Comparison of ENCODE assay signal across 24 mouse cellular contexts in the genomic region with DNA sequence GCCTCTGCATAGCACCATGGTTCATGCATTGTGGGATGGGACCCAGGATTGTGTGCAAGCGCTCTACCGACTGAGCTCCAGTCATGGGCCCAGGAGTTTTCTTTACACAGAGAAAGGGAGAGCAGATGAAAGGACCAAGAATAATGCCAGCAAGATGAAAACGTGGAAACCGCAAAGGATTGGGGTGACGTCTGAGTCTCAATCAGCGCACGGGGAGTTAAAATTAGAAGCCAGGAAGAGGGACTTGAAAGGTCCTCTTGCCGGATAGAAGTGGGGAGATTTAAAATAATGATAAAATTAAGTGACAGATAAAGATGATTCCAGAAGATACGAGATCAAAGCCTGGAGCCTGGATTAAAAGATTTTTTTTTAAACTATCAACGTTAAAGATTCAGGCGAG. TPM values are rescaled to one million over a fixed set of nuclear protein-coding genes. Genes with fewer than 3 reads are reported as not detected.
DNase-seq lines count a peak whose midpoint lies in the region; ATAC-seq lines count a peak whose summit lies in the region.
"Had no signal": no experiment of that assay in that cellular context is flagged by ENCODE, and none has a peak within 500 bp of the region (broad histone marks: within the 10 kb centered on the region; RNA-seq: fewer than 3 reads in every experiment).

No protein-coding gene starts in this region.

- WGBS in forebrain, embryonic 11.5 days, result 70% methylated on average over 11 of the region's 11 CpGs
- 63% methylated on average over 11 of the region's 11 CpGs for WGBS in forebrain, embryonic 12.5 days
- 63% methylated on average over 11 of the region's 11 CpGs for WGBS in midbrain, embryonic 11.5 days

- H3K4me3 ChIP-seq in forebrain, embryonic 11.5 days (ENCODE audit: low read depth, low read length), result no peak overlapping the region
- no peak overlapping the region for H3K4me3 ChIP-seq in forebrain, embryonic 12.5 days (replicated peaks)
- no peak overlapping the region for H3K4me3 ChIP-seq in midbrain, embryonic 11.5 days (ENCODE audit: low read depth, low read length)
- H3K4me3 ChIP-seq: embryonic facial prominence, embryonic 12.5 days; embryonic facial prominence, embryonic 15.5 days; forebrain, embryonic 13.5 days; heart, embryonic 13.5 days; hindbrain, embryonic 12.5 days; hindbrain, embryonic 15.5 days had no signal

- DNase-seq in forebrain, embryonic 11.5 days (ENCODE audit: low spot score), result peak; percentile 40
- peak; percentile 73 for DNase-seq in CD4-positive helper T cell, adult 2 months (ENCODE audit: low read depth, low spot score)
- peak; percentile 77 for DNase-seq in T-cell, adult 2 months (ENCODE audit: low spot score)
- no peak for DNase-seq in gastrocnemius, adult 18-20 months (ENCODE audit: low spot score)
- no peak for DNase-seq in midbrain, embryonic 11.5 days (ENCODE audit: low spot score, missing footprints)
- no peak for DNase-seq in gastrocnemius, postnatal 25 days
- DNase-seq: adrenal gland, adult 2 months; adrenal gland, postnatal 14 days; cerebellum, adult 11 months; cerebellum, adult 2 months; cerebellum, adult 9-11 months; cerebellum, postnatal 25 days; heart, postnatal 14 days; kidney, adult 18-20 months had no signal

- ATAC-seq in forebrain, embryonic 11.5 days (replicated peaks; ENCODE audit: low FRiP score), result no peak
- ATAC-seq in forebrain, embryonic 12.5 days (ENCODE audit: low FRiP score), result no peak
- ATAC-seq in inflammation-experienced regulatory T-cells, adult 6 months, result peak; percentile 58
- ATAC-seq in midbrain, embryonic 11.5 days (ENCODE audit: low FRiP score), result no peak
- ATAC-seq: forebrain, embryonic 13.5 days; forebrain, embryonic 16.5 days; intestine, embryonic 16.5 days had no signal

- H3K9ac ChIP-seq in forebrain, embryonic 11.5 days (ENCODE audit: low read length), result no peak overlapping the region
- no peak overlapping the region for H3K9ac ChIP-seq in forebrain, embryonic 12.5 days
- no peak overlapping the region for H3K9ac ChIP-seq in midbrain, embryonic 11.5 days (ENCODE audit: low read length)
- H3K9ac ChIP-seq: embryonic facial prominence, embryonic 12.5 days; embryonic facial prominence, embryonic 15.5 days; forebrain, embryonic 13.5 days; heart, embryonic 13.5 days; hindbrain, embryonic 12.5 days; hindbrain, embryonic 15.5 days had no signal

- H3K36me3 ChIP-seq in forebrain, embryonic 11.5 days (ENCODE audit: control insufficient read depth, insufficient read depth, low read length), result no peaks in the 10 kb centered on the region
- no peaks in the 10 kb centered on the region for H3K36me3 ChIP-seq in forebrain, embryonic 12.5 days (replicated peaks)
- H3K36me3 ChIP-seq in midbrain, embryonic 11.5 days (ENCODE audit: control insufficient read depth, insufficient read depth, low read length), result no peaks in the 10 kb centered on the region
- H3K36me3 ChIP-seq: embryonic facial prominence, embryonic 12.5 days; embryonic facial prominence, embryonic 15.5 days; heart, embryonic 13.5 days; hindbrain, embryonic 12.5 days; hindbrain, embryonic 15.5 days had no signal

- no peaks in the 10 kb centered on the region for H3K9me3 ChIP-seq in forebrain, embryonic 11.5 days (ENCODE audit: control insufficient read depth, low read length)
- H3K9me3 ChIP-seq in forebrain, embryonic 12.5 days, result no peaks in the 10 kb centered on the region
- no peaks in the 10 kb centered on the region for H3K9me3 ChIP-seq in midbrain, embryonic 11.5 days (ENCODE audit: control insufficient read depth, low read length)
- H3K9me3 ChIP-seq: embryonic facial prominence, embryonic 12.5 days; embryonic facial prominence, embryonic 15.5 days; forebrain, embryonic 13.5 days; heart, embryonic 13.5 days; hindbrain, embryonic 12.5 days; hindbrain, embryonic 15.5 days had no signal

- H3K27me3 ChIP-seq in forebrain, embryonic 11.5 days (ENCODE audit: control insufficient read depth, insufficient read depth, low read length), result no peaks in the 10 kb centered on the region
- no peaks in the 10 kb centered on the region for H3K27me3 ChIP-seq in forebrain, embryonic 12.5 days
- H3K27me3 ChIP-seq in midbrain, embryonic 11.5 days (ENCODE audit: control insufficient read depth, insufficient read depth, low read length), result no peaks in the 10 kb centered on the region
- H3K27me3 ChIP-seq: embryonic facial prominence, embryonic 12.5 days; embryonic facial prominence, embryonic 15.5 days; forebrain, embryonic 13.5 days; heart, embryonic 13.5 days; hindbrain, embryonic 12.5 days; hindbrain, embryonic 15.5 days had no signal

- H3K4me1 ChIP-seq in forebrain, embryonic 11.5 days (replicated peaks; ENCODE audit: control insufficient read depth, insufficient read depth, low read length), result no peaks in the 10 kb centered on the region
- H3K4me1 ChIP-seq in forebrain, embryonic 12.5 days, result 0 out of 2 replicates have a peak, but pooled peaks cover 2% of the 10 kb centered on the region
- H3K4me1 ChIP-seq in midbrain, embryonic 11.5 days (ENCODE audit: control insufficient read depth, insufficient read depth, low read length), result no peaks in the 10 kb centered on the region
- H3K4me1 ChIP-seq: embryonic facial prominence, embryonic 12.5 days; forebrain, embryonic 13.5 days; heart, embryonic 13.5 days; hindbrain, embryonic 12.5 days had no signal

- no peak overlapping the region for H3K27ac ChIP-seq in forebrain, embryonic 11.5 days (ENCODE audit: low read depth, low read length)
- no peak overlapping the region for H3K27ac ChIP-seq in forebrain, embryonic 12.5 days
- no peak overlapping the region for H3K27ac ChIP-seq in midbrain, embryonic 11.5 days (ENCODE audit: low read depth, low read length)
- H3K27ac ChIP-seq: embryonic facial prominence, embryonic 12.5 days; embryonic facial prominence, embryonic 15.5 days; forebrain, embryonic 13.5 days; heart, embryonic 13.5 days; hindbrain, embryonic 12.5 days; hindbrain, embryonic 15.5 days had no signal

- H3K4me2 ChIP-seq in forebrain, embryonic 11.5 days (ENCODE audit: low read depth, low read length, severe bottlenecking), result no peak overlapping the region
- no peak overlapping the region for H3K4me2 ChIP-seq in forebrain, embryonic 12.5 days
- no peak overlapping the region for H3K4me2 ChIP-seq in midbrain, embryonic 11.5 days
- H3K4me2 ChIP-seq: embryonic facial prominence, embryonic 12.5 days; embryonic facial prominence, embryonic 15.5 days; forebrain, embryonic 13.5 days; heart, embryonic 13.5 days; hindbrain, embryonic 12.5 days; hindbrain, embryonic 15.5 days had no signal

RNA-seq across cellular contexts. Expression of a gene that starts 25.8 kb away (rescaled TPM):
- 99.8 and 103 TPM in 2 replicates for polyA plus RNA-seq in forebrain, embryonic 11.5 days (2014; fragmentation: Nextera tagmentation; extraction: Ambion mirVana)
- polyA plus RNA-seq in forebrain, embryonic 12.5 days (2016; fragmentation: Nextera tagmentation; extraction: Ambion mirVana), result 111 and 112 TPM in 2 replicates
- polyA plus RNA-seq in inflammation-experienced regulatory T-cells, adult 6 months (2017; shearing (Covaris generic)), result 10 to 100 TPM in 1 of 3 experiments, 1 to 10 TPM in 2; 3.5 to 12.4 (median 5.7) TPM
- 10 to 100 TPM; 10.9 to 19.9 TPM for total RNA-seq in gastrocnemius, adult 18-20 months (2021)
- 86.5 and 88.1 TPM in 2 replicates for polyA plus RNA-seq in midbrain, embryonic 11.5 days (2014; fragmentation: Nextera tagmentation; extraction: Ambion mirVana)
- total RNA-seq in gastrocnemius, postnatal 25 days (2021), result 1 to 10 TPM; 9.6 to 9.9 TPM

Comparison
In these comparisons a context has a peak if more than half of its experiments do, and no peak if none do; other contexts are left out.
1. DNase-seq: peak in forebrain, embryonic 11.5 days (single experiment), CD4-positive helper T cell, adult 2 months (single experiment) and T-cell, adult 2 months (single experiment); none in gastrocnemius, adult 18-20 months (single experiment), midbrain, embryonic 11.5 days (single experiment) and gastrocnemius, postnatal 25 days (single experiment).